Mouse (Mus musculus) c-Kit-positive CD71-negative TER-119-negative erythroid progenitor cells, embryonic 14.5 days (primary cell): ENCODE data around the gene Trim8.

Source experiments
- DNase-seq: peaks from one replicate; pipeline ENCODE4 v3.0.0-alpha.2; 2013; ENCODE audit warnings: low read depth

Gene Trim8

DNA sequence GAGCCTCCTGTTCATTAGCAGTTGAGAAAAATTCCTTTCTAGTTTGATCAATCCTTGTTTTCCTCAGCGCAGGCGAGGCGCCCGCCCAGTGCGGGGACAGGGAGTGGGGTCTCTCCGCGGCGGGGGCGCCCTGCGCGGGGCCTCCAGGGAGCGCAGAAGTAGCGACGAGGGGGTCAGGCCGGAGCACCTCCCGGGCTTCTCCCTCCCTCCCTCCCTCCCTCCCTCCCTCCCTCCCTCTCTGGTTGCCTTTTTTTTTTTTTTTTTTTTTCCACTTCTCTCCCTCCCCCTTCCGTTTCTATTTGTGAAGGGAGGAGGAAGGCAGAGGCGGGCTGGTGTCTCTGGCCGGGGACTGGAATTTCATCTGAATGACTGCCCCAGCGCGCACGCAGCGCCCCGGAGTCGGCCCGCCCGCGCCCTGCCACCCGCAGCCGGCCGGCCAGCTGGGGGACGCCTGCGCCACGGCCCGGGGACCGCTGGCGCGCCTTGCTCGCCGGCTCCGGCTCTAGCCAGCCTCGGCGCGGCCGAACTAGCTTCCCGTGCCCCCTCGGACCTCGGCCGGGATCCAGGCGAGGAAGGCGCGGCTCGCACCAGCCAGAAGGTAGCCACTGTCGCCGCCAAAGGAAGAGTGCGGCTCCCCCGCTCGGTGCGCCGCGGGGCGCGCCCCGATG is at the start of gene Trim8:
Trim8 (plus strand) TSS at position 302 of the 668 bp plus-strand sequence.
- no peak for DNase-seq

DNA sequence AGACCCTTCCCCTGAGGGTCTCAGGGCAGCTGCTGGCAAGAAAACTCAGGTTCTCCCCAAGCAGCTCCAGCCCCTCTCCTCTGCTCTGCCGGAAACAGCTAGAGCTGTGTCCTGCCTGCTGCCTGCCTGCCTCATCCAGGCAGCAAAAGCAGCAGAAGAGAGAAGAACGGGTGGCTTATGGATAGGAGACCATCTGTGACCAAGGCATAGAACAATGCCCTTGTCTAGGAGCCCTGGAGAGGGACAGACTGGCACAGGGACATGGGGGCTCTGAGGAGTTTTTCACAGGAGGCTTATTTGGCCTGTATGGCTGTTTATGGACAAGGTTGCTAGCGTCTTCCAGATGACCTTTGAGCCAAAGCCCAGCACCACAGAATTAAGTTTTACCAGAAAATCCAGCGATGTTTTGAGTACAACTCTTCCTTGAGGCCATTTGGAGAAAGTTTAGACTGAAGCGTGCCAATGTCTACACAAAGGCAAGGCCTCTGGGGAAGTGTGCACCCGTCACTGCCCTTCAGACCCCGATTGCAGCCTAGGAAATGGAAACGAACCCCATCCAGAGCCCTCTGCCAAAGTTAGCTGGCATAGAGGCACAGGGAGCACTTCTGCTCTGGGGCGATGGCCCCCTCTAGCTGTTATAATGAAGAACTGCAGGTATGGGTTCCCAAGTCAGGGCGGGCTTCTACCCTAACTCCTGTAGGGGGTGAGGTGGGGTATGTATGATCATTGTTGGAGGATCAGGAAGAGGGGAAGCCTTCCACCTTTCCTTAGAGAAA is 49.3 kb upstream of the Trim8 start:
- no peak for DNase-seq

DNA sequence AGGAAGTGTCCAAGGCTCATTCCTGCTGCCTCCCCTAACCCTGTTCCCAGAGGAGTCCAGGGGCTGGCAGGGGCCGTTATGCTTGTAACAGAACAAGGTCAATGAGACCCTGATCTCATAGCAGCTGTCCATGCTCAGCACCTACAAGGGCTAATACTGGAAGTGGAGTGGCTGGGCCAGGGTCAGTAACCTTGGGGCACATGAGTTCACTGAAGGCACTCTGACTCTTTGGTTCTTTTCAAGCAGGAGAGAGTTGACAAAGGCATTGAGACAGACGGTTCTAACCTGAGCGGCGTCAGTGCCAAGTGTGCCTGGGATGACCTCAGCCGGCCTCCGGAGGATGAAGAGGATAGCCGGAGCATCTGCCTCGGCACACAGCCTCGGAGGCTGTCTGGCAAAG is 48.6 kb upstream of the Trim8 start:
- no peak for DNase-seq

DNA sequence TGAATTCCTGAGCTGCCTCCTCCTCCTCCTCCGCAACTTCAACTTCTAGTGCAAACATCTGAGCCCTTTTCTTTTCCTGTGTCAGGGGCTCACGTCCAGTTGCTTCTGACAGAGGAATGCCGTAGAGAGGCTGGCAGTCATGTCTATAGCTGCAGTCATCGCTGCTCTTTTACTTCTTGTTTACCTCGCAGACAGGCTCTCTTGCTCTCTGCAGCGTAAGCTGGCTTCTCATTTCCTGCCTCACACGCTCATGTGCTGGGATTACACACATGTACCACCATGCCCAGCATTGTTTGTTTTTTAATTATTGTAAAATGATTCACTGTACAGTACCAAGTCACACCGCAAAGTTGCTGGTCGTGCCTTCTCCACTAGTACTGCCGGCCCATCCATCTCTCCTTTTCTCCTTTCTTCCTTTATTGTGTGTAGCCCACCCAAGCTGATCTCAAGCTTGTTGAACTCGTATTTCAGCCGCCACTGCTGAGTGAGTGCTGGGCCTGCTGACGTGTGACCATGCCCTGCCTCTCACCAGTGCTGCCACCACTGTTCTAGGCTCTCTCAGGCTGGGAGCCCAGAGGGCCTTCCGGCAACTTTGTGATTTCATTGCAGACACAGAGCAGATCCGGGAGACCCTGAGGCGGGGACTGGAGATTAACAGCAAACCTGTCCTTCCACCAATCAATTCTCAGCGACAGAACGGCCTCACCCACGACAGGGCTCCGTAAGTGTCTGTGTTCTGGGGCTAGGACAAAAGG is 47.2 kb upstream of the Trim8 start:
- DNase-seq, result no peak

DNA sequence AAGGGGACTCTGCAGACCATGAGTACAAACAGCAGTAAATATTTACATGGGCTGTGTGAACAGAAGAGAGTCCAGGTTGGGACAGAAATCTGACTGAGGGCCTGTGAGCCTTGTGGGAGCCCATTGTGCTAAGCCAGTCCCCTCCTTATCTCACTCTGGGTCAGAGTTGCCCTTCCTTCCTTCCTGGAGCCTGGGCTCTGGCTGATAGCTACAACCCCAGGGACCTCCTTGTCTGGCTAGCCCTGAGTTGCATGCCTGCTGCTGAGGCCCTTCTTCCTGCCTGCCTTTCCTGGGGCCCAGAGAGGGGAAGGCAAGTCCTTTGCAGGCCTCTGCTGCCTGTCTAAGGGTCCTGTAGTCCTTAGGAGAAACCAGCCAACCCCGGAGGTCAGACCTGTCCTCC is 46.5 kb upstream of the Trim8 start:
- peak; percentile 74 for DNase-seq

DNA sequence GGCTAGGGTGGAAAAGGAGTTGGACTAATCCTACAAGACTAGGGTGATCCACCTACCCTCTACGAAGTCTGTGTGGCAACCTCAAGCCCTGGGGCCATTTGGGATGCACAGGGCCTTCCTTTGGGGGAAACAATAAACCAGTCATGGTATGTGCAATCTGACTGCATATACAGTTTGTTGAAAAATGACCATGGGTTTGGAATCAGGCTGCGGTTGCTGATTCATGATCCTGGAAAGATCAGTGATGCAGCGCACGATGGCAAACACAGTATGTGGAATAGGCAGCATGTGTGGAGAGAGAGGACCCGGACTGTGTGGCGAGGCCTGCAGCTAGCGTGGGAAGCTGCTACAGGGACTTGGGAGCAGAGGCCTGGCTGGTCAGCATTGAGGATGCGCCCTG is 45.9 kb upstream of the Trim8 start:
- DNase-seq, result no peak

DNA sequence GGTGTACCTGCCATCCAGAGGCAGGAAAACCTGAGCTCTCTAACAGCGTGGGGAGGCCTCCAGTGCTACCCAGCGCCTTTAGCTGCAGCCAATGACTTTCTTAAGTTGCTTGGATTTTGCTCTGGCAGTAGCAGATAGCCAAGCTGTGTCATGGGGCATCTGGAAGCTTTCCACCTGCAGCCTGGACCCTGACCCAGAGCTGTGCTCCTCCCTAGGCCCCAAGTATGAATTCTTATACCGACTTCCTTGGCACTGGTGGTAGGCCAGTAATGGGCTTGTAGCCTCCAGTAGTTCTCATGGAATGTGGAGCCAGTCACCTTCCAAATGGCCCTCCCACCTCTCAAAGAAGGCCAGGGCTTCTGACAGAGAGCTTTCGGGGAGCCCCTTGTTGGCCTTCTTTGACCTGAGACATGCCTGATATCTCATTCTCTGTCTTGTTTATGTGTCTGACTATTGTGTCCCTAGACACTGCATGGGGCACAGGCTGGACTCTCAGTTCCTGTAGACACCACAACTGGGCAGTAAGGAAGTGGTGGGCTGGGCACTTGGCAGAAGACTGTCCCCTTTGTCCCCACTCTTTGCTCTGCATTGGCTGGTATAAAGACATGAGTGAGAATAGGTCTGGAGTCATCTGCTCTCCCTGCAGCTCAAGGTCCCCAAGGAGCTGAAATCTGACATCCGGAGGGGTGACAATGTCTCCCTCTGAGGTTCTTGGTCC is 45.3 kb upstream of the Trim8 start:
- no peak for DNase-seq

DNA sequence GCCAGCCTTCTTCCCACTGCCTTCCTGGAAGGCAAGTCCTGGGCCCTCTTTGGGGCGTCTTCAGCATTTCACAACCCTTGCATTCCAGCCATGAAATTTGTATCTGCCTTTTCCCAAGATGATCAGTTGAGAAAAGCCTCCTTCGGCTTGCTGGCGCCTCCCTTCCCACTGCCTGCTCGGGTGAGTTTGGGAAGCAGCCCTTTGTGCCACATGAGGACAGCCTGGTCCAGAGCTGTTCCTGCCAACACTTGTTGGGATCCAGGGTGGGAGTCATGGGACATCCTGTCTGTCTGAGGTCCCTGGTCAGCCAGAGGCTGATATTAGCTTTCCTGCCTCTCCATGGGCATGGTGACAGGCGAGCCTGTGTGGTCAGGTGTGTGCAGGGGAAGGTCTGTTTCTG is 43.7 kb upstream of the Trim8 start:
- DNase-seq, result no peak

DNA sequence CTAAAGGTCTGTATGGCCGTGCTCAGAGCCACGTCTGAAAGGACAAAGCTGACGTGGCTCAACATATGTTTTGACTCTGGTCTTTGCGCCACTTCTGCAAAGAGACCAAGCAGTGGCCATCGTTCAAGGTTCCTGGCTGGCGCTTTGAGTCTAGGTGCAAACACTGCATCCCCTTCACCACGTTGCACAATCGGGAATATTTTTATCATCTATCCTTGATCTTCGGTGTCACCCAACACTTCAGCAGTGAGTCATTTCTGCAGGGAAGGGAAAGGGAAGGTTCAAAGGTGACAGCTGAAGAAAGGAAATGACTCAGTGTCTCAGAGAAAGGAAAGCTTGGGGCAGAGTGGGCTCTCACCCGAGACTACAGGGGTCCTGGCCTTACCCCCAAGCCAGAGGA is 42.2 kb upstream of the Trim8 start:
- DNase-seq, result no peak

DNA sequence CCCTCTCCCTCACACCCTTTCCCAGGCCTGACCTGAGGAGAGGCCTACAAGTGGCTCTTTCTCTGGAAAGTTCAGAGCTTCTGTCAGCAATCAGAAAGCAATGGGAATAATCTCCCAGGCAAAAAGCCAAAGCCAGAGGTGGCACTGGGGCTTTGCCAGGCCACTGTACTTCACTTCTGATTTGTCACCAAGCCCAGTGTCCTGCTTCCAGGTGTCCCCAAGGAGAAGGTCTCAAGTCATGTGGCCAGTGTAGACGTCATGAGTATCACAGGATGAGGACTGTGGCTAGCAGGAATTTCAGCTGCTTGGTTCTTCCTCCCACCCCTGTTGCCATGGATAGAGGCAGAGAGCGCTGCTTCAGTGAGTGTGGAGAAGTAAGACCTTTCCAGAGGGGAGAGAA is 41.6 kb upstream of the Trim8 start:
- DNase-seq, result no peak

DNA sequence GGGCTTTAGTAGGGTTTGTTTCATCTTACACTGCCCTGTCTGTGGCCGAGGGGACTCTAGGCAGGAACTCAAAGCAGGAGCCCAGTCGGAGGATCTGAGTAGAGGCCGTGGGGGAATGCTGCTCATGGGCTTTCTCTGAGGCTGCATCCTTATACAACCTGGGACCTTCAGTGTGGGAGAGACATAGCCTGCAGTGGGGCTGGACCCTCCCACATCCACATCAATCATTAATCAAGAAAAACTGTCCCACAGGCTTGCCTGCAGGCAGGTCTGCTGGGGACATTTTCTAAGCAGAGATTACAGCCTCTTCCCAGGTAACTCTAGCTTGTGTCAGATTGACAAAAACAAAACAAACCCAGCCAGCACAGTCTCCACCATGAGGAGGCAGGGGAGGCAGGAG is 38.9 kb upstream of the Trim8 start:
- DNase-seq, result no peak

DNA sequence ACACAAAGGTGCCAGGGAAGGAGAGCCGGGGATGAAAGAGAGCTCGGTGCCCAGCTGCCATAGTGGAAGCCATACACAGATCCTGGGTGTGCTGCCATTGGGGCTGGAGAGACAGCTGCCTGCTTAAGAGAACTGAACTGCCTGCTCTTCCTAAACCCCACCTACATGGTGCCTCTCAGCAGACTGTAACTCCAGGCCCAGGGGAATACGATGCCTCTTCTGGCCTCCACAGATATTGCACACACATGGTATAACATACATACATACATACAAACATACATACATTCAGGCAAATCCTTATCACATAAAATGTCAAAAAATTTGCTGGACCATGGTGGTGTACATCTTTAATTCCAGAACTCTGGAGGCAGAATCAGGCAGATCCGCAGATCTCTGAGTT is 38.1 kb upstream of the Trim8 start:
- no peak for DNase-seq

DNA sequence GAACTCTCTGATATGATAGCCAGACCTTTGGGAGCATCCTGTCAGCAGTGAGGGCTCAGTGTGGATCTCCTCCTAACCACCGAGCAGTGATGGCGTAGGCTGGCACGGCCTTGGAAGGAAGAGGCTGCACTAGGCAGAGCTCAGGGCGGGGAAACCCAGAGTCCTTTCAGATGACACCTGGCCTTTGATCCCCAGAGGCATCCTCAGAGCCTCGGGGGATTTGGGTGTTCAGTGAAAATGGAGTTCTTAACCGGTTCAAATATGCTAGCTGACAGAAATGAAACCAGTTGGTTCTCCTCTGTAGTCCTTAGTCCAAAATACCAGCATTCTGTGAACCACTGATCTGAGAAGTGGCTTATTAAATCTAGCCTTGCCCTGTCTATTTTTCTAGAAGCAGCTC is 35.3 kb upstream of the Trim8 start:
- no peak for DNase-seq

DNA sequence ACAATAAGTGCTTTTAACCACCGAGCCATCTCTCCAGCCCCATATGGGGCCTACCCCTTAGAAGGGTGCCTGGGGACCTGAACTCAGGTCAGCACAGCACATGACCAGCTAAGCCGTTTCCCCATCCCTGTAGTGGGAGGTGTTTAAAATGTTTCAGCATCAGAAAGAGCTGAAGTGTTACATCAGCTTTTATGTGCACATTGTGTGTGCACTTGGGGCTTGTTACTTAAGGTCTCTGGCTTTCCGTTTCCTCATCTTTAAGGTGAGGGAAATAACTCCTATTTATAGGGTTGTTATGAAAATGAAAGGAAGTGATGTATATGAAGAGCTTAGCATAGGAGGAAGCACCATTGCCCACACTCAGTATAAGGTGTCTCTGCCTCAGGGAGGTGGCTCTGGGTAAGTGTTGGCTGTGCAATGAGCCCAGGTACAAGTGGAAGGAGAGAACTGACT is 34.4 kb upstream of the Trim8 start:
- no peak for DNase-seq

DNA sequence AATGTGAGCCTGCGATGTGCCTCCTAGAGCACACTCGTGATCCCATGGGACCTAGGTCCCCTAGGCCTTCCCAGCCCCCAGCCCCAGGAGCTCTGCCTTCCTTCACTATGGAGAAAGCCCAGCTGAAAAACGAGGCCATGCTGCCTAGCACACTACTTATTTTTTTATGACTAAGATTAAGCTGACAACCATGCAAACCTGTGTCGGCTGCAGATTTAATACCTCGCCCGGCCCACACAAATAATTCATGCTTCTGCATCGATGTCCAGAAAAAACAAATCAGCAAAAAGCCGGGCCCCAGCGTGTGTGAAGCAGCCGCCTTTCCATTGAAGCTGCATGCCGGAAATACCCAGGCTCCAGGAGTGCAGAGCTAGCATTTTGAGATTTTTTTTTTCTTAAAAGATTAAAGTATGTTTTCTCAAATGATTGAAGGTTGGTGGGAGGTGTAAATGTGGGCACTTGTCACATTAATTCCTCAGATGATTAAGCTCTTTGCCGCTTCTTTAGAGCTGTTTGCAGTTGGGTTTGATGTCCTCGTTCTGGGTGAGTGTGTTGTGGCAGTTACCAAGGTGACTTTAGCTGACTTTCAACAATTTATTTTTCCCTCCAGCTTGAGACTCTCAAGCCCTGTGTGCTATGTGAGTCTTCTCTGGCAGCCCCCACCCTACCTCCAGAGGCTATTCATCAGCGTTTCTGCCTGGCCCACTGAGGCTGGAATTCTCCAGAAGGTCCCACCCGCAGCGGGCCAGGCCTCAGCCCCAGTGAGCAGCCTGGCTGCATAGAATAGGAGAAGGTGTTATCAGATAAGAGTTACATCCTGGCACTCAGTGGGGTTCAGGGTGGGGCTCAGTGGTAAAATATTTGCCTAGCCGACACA is 30.9 kb upstream of the Trim8 start:
- no peak for DNase-seq

DNA sequence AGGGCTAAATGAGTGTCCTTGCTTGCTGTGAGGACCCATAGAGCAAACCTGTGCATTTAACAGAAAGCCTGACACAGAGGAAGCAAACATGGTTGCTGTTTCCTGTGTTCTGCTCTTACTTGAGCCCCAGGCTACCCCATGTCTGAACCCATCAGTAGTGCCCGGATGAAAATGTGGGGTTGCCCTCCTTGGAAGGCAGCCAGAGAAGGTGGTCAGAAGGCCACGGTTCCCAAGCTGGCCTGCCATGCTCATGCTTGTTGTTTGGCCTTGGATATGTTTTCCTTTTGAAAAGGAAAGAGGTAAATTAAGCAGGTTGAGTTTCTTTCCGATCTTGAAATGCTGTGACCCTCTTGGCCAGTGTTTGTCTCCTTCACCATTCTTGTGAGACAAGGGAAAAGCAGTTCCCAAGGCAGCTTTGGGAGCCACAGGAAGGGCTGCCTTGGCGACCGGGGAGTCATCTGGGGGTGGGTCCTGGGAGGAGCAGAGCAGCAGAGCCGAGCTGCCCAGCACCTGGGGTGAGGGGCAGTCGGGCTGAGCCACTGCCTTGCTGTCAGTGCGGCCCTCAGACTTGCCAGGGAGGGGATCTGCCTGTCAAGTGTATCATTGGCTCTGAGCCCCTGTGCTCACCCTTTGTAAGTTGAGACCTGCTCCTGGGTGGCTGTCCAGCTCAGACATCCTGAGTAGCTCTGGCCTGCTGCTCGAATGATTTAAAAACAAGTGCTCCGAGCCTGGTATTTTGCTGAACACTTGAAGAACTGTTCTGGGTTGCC is 30.0 kb upstream of the Trim8 start:
- DNase-seq, result no peak

DNA sequence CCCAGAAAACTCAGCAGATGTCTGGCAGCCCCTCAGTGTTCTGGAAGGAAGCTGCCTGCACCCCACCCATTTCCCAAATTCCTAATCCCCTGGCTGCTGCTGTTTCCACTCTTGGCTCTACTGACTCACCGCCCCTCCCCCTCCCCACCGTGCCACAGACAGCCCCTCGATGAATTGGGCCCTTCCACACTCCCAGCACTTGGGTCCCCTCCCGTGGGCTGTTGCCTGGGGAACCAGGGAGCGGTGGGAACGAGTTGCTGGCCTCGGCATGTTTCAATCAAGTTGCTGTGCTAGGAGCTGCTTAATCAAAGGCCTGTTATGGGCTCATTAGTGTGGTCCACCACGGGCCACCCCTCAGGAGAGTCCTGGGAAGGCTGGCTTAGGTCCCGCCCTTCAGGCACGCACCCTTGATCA is 24.1 kb upstream of the Trim8 start:
- DNase-seq, result no peak

DNA sequence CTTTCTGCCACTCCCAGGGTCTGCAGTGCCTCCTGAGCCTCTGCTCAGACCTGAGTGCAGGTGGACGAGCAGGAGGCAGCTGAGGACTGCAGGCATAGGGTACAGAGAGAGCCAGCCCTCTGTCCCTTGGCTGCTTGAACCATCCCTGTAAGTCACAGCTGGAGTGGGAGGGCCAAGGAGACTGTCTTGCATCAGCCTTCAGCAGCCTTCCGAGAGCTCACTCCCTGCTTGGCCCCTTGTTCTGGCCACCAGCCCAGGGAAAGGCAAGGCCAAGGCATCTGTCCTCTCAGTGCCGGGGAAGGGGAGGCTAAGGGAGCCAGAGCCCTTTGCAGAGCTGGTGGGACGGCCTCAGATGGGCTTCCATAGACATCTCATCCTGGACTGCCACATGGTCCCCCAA is 23.3 kb upstream of the Trim8 start:
- DNase-seq, result no peak

DNA sequence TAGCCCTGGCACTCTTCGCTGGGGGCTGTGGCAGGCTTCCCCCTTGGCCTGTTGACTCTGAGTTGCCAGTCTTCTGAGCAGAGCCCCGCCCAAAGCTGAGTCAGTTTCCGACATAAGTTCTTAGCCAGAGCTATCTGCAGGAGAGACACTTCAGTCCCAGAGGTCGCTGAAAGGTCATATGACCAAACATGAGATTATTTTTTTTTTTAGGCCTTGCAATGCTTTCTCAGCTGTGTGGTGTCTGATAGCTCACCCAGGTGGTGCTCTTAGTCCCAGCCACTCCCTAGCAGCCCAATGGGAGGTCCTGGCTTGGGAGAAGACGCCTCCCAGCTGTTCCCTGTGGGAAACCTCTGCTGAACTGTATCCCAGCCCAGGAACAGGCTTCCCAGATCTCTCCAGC is 22.7 kb upstream of the Trim8 start:
- no peak for DNase-seq

DNA sequence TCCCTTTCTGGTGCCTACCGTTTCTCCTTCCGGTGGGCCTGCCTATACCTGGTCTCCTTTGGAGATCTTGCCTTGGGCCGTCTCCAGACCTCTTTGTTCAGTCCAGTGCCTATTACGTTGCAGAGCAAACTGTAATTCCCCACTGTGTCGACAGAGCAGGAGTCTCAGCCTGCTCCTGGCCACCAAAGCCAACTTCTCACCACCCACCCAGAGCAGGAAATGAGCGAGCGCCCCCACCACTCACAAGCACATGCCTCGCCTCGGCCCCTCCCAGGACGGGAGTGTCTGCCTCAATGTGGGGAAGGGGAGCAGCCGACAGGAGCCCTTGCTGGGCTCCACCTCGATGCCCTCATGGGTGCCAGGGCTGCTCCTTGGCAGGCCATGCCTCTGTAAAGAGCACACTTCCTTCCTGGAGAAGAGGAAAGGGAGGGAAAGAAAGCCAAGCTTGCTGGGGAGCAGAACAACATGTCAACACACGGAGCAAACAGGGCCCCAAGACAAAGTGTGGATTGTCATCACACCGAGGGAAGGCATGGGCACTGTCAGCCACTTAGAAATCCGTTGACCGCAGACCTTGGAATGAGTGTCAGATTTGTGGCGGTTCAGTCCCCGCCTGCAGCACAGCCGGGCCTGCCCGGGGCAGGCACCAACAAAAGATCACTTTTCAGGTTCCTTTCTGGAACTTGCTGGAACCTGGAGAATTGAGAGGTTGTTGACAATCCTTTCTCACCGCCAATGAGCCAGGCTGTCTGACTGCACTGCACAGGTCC is 22.0 kb upstream of the Trim8 start:
- no peak for DNase-seq
